Mouse (Mus musculus): Measurements from ENCODE around the gene Crat. TPM values are rescaled to one million over a fixed set of nuclear protein-coding genes. Genes with fewer than 3 reads are reported as not detected.

The Crat gene
- polyA plus RNA-seq, 1 experiment, result 96.4 TPM

DNA sequence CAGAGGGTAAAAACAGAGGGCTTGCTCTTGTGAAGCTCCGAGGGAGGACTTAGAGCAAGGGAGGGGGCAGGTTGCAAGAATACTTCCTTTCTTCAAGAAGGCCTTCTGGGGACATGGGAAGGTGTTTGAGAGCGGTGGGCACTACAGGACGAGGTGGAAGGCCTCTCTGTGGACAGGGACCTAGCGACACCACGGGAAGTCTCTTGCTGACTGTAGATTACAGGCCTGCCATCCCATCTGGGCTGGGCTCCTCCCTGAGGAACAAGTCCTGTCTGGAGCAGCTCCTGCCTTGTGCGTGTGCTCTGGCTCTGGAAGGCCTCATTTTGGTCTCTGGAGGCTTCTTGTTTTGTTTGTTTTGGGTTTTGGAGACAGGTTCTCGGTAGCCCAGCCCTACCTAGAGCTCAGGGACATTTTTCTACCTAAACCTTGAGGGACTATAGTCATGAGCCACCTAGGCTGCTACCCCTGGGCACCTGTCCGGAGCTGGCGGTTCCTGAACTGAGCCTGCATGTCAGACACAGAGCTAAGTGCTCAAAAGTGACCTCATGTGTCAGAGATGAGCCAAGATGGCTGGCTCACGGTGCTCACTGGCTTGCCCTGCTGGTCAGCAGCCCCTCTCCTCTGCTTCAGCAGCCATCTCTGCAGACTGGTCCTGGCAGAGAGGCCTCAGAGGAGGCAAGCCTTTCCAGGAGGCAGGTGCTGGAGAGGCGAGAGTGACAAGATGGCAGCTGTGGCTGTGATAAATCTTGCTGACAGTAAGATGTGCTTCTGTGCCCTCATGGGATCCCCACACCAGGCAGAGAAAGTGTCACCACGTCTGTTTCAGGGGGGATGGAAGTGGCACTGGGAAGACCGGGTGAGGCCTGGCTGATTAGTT is 40.7 kb upstream of the Crat start:
- no peak for DNase-seq
- Histone ChIP-seq H3K4me1 (replicated peaks; ENCODE audit: control insufficient read depth, insufficient read depth, low read length) (no peaks in the 10 kb centered on the region), H3K27me3 (ENCODE audit: control insufficient read depth, insufficient read depth, low read length) (no peaks in the 10 kb centered on the region), H3K4me3 (ENCODE audit: control insufficient read depth, insufficient read depth, low read length) (no peak overlapping the region), H3K36me3 (ENCODE audit: control insufficient read depth, insufficient read depth, low read length) (no peaks in the 10 kb centered on the region), H3K27ac (ENCODE audit: control insufficient read depth, insufficient read depth, low read length) (no peak overlapping the region)
- 95% methylated on average over 13 of the region's 13 CpGs for WGBS
- no peak for TF ChIP-seq POLR2A (IDR thresholded peaks at IDR 0.05; ENCODE audit: control insufficient read depth, extremely low read depth, insufficient read depth, low read length, poor library complexity)
- no peak for TF ChIP-seq CTCF (IDR thresholded peaks at IDR 0.05; ENCODE audit: borderline replicate concordance, control insufficient read depth, extremely low read depth, insufficient read depth, low read length, poor library complexity)

DNA sequence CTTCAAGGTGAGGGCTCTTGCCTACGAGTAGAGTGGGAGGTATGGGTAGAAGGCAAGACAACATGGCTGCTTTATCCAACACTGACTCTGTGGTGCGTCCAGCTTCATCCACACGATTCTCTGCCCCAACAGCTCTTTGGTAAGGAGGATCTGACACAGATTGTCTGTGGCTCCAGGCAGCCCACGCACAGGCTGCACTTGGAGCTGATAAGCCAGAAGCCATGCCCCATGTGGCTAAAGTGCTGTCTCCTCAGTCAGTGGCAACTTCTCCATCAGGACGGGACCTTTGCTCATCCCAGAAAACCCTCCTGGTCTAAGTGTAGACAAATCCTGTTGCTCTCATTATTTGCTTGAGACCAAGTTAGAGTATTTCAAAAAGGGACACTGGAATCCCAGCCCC is 39.0 kb upstream of the Crat start:
- Histone ChIP-seq H3K4me1 (replicated peaks; ENCODE audit: control insufficient read depth, insufficient read depth, low read length) (no peaks in the 10 kb centered on the region), H3K27ac (ENCODE audit: control insufficient read depth, insufficient read depth, low read length) (no peak overlapping the region), H3K36me3 (ENCODE audit: control insufficient read depth, insufficient read depth, low read length) (no peaks in the 10 kb centered on the region), H3K4me3 (ENCODE audit: control insufficient read depth, insufficient read depth, low read length) (no peak overlapping the region), H3K27me3 (ENCODE audit: control insufficient read depth, insufficient read depth, low read length) (no peaks in the 10 kb centered on the region)
- no peak for DNase-seq
- WGBS, result 90% methylated on average over 5 of the region's 5 CpGs
- TF ChIP-seq POLR2A (IDR thresholded peaks at IDR 0.05; ENCODE audit: control insufficient read depth, extremely low read depth, insufficient read depth, low read length, poor library complexity) (no peak), CTCF (IDR thresholded peaks at IDR 0.05; ENCODE audit: borderline replicate concordance, control insufficient read depth, extremely low read depth, insufficient read depth, low read length, poor library complexity) (no peak)

DNA sequence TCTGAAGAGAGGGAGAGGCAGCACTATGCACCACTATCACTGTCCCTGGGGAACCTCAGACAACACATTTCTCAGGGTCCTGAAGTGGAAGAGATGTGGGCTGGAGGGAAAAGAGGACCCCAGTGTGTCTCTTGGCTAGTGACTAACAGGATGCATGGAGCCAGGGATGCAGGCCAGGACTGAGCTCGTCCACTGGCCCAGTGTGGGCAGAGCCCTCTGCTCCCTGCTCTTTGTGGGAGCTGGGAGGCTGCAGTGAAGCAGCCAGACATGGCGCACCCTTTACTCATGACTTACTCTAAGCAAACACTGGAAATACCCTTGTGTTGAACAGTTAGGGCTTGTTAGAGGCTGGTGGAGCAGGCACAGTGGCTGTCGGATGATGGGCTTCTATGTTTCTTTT is 38.0 kb upstream of the Crat start:
- DNase-seq, result no peak
- Histone ChIP-seq H3K4me3 (ENCODE audit: control insufficient read depth, insufficient read depth, low read length) (no peak overlapping the region), H3K27ac (ENCODE audit: control insufficient read depth, insufficient read depth, low read length) (no peak overlapping the region), H3K4me1 (replicated peaks; ENCODE audit: control insufficient read depth, insufficient read depth, low read length) (no peaks in the 10 kb centered on the region), H3K27me3 (ENCODE audit: control insufficient read depth, insufficient read depth, low read length) (no peaks in the 10 kb centered on the region), H3K36me3 (ENCODE audit: control insufficient read depth, insufficient read depth, low read length) (no peaks in the 10 kb centered on the region)
- TF ChIP-seq CTCF (IDR thresholded peaks at IDR 0.05; ENCODE audit: borderline replicate concordance, control insufficient read depth, extremely low read depth, insufficient read depth, low read length, poor library complexity), result no peak
- no peak for TF ChIP-seq POLR2A (IDR thresholded peaks at IDR 0.05; ENCODE audit: control insufficient read depth, extremely low read depth, insufficient read depth, low read length, poor library complexity)
- 95% methylated on average over 3 of the region's 3 CpGs for WGBS

DNA sequence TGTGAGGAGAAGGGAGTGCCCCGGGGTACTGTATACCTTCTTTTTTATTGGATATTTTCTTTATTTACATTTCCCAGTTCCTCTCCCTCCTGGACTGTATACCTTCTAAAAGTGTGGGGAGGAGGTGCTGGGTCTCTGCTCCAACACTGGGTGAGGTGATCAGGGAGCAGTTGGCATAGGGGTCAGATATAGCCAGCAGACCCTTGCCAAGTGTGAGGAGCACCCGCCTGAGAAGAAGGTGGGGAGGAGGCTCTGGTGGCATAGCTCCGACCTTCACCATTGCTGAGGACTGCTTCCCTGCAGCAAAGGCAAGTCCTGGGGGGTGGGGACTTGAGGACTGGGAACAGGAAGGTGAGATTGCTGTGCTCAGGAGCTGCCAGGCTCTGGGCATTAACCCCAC is 35.9 kb upstream of the Crat start:
- no peaks in the 10 kb centered on the region for H3K36me3 ChIP-seq (ENCODE audit: control insufficient read depth, insufficient read depth, low read length)
- no peak overlapping the region for H3K27ac ChIP-seq (ENCODE audit: control insufficient read depth, insufficient read depth, low read length)
- H3K4me1 ChIP-seq (replicated peaks; ENCODE audit: control insufficient read depth, insufficient read depth, low read length), result no peaks in the 10 kb centered on the region
- no peak overlapping the region for H3K4me3 ChIP-seq (ENCODE audit: control insufficient read depth, insufficient read depth, low read length)
- no peak for TF ChIP-seq POLR2A (IDR thresholded peaks at IDR 0.05; ENCODE audit: control insufficient read depth, extremely low read depth, insufficient read depth, low read length, poor library complexity)
- TF ChIP-seq CTCF (IDR thresholded peaks at IDR 0.05; ENCODE audit: borderline replicate concordance, control insufficient read depth, extremely low read depth, insufficient read depth, low read length, poor library complexity), result no peak
- 96% methylated on average over 3 of the region's 3 CpGs for WGBS
- no peak for DNase-seq
- no peaks in the 10 kb centered on the region for H3K27me3 ChIP-seq (ENCODE audit: control insufficient read depth, insufficient read depth, low read length)

DNA sequence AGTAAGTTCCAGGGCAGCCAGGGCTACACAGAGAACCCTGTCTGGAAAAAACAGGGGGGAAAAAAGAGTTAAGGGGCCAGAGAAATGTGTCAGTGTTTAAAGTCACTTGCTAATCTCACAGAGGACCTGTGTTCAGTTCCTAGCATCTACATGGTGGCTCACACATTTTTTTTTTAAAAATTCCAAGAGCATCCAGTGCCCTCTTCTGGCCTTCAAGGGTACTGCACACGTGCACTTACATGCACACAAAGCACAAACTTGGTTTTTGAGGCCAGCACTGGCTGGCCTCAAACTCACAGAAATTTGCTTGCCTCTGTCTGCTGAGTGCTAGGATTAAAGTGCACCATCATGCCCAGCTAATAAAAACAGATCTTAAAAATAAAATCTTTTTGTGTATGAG is 34.9 kb upstream of the Crat start:
- Histone ChIP-seq H3K4me3 (ENCODE audit: control insufficient read depth, insufficient read depth, low read length) (no peak overlapping the region), H3K4me1 (replicated peaks; ENCODE audit: control insufficient read depth, insufficient read depth, low read length) (no peaks in the 10 kb centered on the region), H3K27ac (ENCODE audit: control insufficient read depth, insufficient read depth, low read length) (no peak overlapping the region), H3K36me3 (ENCODE audit: control insufficient read depth, insufficient read depth, low read length) (no peaks in the 10 kb centered on the region), H3K27me3 (ENCODE audit: control insufficient read depth, insufficient read depth, low read length) (no peaks in the 10 kb centered on the region)
- TF ChIP-seq POLR2A (IDR thresholded peaks at IDR 0.05; ENCODE audit: control insufficient read depth, extremely low read depth, insufficient read depth, low read length, poor library complexity) (no peak), CTCF (IDR thresholded peaks at IDR 0.05; ENCODE audit: borderline replicate concordance, control insufficient read depth, extremely low read depth, insufficient read depth, low read length, poor library complexity) (no peak)
- DNase-seq, result no peak
- WGBS, result 96% methylated on average over 1 of the region's 1 CpGs

DNA sequence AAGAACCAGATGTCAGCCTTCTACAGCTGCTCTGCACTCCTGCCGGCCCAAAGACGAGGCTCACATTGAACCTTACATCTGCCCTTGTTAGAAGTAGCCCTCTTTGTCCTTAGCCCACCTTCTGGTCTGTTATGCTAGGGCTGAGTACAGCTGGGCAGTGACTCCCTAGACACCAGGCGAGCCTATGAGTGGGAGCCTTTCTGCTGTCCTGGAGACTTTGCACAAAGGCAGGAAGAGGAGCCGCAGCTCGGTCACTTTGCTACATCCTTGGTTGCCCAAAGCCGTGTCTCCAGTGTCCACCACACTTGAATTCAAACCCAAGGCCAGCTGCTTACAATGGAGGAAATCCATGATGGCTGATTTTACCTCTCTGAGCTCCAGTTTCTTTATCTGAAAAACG is 32.8 kb upstream of the Crat start:
- Histone ChIP-seq H3K4me3 (ENCODE audit: control insufficient read depth, insufficient read depth, low read length) (no peak overlapping the region), H3K4me1 (replicated peaks; ENCODE audit: control insufficient read depth, insufficient read depth, low read length) (no peaks in the 10 kb centered on the region), H3K27me3 (ENCODE audit: control insufficient read depth, insufficient read depth, low read length) (no peaks in the 10 kb centered on the region), H3K36me3 (ENCODE audit: control insufficient read depth, insufficient read depth, low read length) (no peaks in the 10 kb centered on the region), H3K27ac (ENCODE audit: control insufficient read depth, insufficient read depth, low read length) (no peak overlapping the region)
- no peak for DNase-seq
- WGBS, result 98% methylated on average over 7 of the region's 7 CpGs
- TF ChIP-seq POLR2A (IDR thresholded peaks at IDR 0.05; ENCODE audit: control insufficient read depth, extremely low read depth, insufficient read depth, low read length, poor library complexity), result no peak
- TF ChIP-seq CTCF (IDR thresholded peaks at IDR 0.05; ENCODE audit: borderline replicate concordance, control insufficient read depth, extremely low read depth, insufficient read depth, low read length, poor library complexity), result no peak
